Mouse (Mus musculus) cerebellum, adult 11-12 months (tissue): ENCODE data around the gene Upf2.
"Not testable (repeated sequence)": the region's sequence is repeated elsewhere in the genome, so short reads cannot be mapped to it uniquely, and the experiment has no call there.

Experiments
- DNase-seq: peaks from one replicate; pipeline ENCODE4 v3.0.0; 2022

Upf2 gene

GRCm38 (mm10) chr2:5950305-5950704, 964 bp upstream of the Upf2 start:
- peak; percentile 60 for DNase-seq

- DNase-seq, result no peak
These were observed 447 bp downstream of the Upf2 start for GRCm38 (mm10) chr2:5951621-5952211.

DNA sequence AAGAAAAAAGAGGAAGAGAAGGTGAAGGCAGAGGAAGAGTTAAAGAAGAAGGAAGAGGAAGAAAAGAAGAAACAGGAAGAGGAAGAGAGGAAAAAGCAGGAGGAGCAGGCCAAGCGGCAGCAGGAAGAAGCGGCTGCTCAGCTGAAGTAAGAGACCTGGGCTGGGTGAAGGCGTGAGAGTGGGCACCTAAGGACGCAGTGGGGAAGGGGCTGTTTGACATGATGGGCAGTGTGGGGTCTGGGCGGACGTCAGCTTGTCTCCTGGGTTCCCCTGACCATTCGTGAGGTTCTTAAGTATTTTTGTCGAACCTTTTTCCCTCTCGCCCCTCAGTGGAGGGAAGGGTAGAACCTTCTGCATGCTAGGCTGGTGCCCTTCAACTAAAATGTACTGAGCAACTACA, 6.4 kb downstream of the Upf2 start:
- no peak for DNase-seq

GRCm38 (mm10) chr2:5962265-5962664, 11.0 kb downstream of the Upf2 start:
- no peak for DNase-seq

DNA sequence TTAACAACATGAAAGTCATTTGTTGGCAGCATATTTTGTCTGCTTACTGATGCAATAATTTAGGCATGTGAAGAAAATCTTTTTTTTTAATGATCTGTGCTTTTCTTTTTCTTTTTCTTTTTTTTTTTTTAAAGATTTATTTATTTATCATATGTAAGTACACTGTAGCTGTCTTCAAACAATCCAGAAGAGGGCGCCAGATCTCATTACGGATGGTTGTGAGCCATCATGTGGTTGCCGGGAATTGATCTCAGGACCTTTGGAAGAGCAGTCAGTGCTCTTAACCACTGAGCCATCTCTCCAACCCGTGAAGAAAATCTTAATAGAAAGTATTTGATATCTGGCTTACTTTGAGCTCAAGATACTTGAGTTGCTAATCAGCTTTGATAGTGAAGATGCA, 12.5 kb downstream of the Upf2 start:
- not testable (repeated sequence) for DNase-seq

- DNase-seq, result no peak
These were observed 14.7 kb downstream of the Upf2 start for GRCm38 (mm10) chr2:5965972-5966371.

DNA sequence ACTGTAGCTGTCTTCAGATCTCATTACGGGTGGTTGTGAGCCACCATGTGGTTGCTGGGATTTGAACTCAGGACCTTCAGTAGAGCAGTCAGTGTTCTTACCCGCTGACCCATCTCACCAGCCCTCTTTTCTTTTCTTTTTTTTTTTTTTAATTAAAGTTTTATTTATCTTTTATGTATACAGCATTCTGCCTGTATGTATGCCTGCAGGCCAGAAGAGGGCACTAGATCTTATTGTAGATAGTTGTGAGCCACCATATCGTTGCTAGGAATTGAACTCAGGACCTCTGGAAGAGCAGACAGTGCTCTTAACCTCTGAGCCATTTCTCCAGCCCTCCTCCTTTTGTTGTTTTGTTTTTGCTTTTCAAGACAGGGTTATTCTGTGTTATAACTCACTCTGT, 19.4 kb downstream of the Upf2 start:
- DNase-seq, result not testable (repeated sequence)

DNA sequence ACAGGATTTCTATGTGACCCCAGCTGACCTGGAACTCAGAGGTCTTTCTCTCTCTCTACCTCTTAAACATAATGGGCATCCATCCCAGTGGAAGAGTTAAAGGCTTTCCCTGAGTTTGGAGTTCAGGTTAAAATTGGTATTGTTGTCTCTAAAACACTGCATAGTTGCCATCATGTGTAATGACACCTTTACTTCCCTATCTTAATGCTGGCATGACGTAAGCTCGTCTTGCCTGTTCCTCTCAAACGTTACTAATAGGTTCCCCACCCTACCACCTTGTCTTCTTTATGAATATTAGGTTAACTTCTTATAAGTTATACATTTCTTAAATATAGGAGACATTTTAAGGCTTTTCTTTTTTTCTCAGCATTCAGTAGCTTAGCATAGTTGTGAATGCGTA, 26.3 kb downstream of the Upf2 start:
- no peak for DNase-seq

DNA sequence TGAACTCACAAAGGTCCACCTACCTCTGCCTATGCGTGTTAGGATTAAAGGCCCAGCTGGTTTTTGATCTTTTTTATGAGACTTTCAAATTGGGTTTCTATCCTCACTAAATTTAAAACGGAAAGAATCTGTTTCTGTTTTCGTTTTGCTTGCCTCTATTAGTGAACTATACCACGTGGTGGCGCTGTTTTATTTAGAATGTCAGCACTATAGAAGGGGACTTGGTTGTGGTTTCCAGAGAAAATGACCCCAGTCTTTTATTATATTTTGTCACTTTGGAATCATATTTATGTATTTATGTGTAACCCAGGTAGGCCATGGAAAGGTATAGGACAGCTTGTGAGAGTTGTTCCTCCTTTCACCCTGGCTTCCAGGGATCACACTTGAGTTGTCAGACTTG, 44.3 kb downstream of the Upf2 start:
- no peak for DNase-seq

DNA sequence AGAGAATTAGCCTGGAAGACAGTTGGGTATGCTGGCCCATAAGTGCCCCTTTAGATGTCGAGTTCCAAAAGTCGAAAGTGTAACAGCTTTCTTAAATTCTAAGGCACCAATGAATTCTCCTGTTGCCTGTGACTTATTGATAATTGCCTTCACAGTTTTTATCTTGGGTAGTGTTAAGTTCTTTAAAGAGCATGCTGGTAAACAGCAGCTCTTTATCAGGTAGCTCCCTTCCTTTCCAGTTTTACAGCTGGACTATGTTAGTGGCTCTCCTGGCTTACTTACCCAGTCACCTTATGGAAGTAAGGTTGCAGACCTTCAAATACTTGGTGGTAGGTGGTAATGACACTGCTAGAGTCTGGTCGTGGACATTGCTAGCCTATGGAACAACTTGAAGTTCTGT, 52.7 kb downstream of the Upf2 start:
- no peak for DNase-seq

GRCm38 (mm10) chr2:6014532-6014931, 63.3 kb downstream of the Upf2 start:
- no peak for DNase-seq

GRCm38 (mm10) chr2:6015182-6015581, 63.9 kb downstream of the Upf2 start:
- DNase-seq, result not testable (repeated sequence)

DNA sequence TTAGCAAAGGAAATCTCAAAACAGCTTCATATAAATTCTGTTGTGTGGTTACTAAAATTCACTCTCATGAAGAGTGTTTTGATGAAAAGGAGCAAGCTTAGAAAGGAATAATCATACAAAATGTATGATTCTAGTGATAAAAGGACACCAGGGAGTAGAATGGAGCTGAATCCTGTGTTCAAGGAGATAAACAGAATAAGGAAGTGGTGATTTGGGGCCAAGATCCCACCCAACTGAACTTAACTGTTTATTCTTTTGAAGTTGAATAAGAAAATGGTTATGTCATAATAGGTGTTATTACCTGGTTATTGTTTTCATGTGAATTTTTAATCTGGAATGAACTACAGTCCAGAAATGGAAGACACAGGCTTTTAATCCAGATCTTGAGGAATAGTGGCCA, 69.3 kb downstream of the Upf2 start:
- no peak for DNase-seq

- DNase-seq, result peak; percentile 75
These were observed 91.4 kb downstream of the Upf2 start for GRCm38 (mm10) chr2:6042644-6043043.

- no peak for DNase-seq
These were observed 95.5 kb downstream of the Upf2 start for GRCm38 (mm10) chr2:6046796-6047195.

- DNase-seq, result no peak
These were observed 97.3 kb downstream of the Upf2 start for GRCm38 (mm10) chr2:6048570-6048969.

- no peak for DNase-seq
These were observed 97.7 kb downstream of the Upf2 start for GRCm38 (mm10) chr2:6049018-6049417.

DNA sequence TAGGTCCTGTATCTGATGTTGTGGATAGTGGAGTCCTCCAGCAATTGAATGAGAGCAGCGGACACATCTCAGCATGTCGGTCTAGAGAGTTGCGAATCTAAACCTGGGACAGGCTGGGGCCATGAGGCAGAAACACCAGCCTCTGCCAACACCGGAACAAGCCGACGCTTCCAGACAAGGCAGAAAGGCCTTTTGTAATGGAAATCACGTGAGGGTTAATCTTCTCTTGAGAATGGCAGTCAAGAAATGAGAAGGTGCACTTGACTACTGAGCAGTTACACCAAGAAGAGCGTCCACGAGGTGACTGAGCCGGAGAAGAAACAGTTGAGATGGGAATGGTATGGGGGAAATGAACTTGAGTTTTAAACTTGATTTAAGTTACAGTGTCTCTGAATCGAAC, 104.2 kb downstream of the Upf2 start:
- no peak for DNase-seq

DNA sequence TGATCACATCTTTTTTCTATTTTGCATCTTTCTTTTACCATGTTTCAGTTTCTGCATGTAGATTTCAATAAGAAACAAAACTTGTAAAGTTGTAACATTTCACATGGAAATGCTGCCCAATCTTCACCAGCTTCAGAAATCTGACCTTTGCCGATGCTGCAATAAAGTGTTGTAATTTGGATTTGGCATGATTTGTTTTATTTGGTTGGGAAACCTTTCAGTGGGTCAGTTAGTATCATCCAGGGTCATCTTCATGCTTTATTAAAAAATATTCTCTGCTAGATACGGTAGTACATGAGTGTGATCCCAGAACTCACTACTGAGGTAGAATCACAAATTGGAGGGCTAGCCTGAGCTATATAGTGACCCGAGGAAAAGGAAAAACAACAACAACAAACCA, 105.2 kb downstream of the Upf2 start:
- DNase-seq, result no peak

DNA sequence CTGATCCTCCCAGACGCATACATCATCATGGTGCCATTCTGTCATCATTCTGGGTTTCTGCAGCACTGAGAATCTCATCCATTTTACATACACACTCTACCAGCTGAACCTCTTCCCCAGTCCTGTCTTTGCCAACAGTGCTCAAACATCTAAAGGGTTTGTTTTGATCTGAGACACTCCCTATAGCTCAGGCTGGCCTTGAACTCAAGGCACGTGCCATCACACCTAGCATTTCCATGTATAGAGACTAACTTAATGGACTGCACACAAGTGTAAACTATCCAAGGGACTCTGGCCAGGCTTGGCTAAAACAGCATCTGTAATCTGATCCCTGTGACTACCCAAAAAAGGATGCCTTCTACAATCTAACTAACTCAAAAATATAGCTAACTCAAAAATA, 108.0 kb downstream of the Upf2 start:
- DNase-seq, result no peak

GRCm38 (mm10) chr2:6060071-6060804, 109.0 kb downstream of the Upf2 start:
- no peak for DNase-seq

DNA sequence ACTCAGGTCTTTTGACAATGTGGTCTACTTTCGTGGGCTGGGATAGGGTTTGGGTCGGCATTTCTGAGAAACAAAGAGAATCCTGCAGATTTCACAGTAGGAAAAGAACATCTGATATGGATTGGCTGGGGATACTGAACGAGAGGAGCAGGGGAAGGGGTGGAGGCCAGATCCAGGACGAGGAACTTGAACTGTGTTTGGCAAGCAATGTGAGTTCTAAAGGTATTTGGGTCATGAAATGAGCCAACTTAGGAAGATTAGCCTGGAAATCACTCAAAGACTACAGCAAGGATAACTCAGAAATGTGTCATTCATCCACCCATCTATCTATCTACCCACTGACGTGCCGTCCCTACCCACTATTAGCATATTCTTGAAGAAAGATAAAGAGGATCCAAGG, 116.1 kb downstream of the Upf2 start:
- no peak for DNase-seq

DNA sequence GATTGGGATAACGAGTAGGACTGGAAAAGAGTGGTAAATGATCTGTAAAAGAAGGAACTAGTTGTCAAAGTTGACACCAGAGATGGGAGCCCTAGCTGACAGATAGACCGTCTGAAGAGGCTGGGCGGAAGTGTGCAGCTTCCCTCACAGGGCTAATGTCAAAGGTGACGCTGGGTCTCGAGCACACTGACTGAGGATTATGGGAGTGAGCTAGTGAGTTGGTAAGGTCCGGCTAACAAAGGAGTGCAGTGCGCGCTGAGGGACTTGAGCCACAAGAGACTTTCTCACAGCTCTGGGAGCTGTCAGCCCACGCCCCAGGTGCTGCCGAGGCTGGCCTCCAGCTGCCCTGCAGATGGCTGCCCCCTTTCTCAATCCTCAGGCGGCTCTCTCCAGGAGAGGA, 119.7 kb downstream of the Upf2 start:
- DNase-seq, result no peak

DNA sequence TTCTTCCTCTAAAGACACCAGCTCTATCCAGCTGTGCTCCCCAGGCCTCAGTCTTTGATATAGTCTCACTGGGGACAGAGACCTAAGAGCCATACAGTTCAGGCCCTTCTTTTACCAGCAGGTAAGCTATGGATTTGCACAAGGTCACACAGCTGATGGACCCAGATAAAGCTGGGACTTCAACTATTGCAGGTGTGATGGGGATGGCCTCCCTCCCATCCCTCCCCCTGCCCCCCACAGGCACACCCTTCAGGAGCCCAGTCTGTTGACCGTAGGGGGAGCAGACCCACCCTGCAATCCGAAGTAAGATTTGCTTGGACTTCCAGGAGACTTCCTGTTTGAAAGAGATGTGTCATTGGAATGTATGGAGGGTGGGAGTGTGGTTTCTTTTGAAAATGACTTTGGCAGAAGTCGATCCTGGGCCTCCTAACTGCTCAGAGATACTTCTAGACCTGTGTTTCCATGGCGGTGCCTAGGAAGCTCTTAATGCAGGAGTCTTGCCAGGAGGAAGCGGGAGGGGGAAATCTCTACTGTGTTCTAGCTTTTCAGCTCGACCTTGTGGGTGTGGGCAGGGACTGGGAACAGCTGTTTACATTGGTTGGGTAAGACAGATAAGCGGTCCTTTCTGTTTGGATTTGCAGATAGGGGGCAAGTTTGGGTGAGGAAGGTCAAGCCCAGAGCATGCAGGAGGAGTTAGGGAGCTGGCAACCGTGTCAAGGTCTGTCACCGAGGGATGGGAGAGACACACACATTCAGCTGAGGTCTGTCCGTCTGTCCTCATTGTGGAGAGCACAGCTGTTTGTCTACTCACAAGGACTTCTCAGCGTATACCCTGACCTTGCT, 120.5 kb downstream of the Upf2 start:
- DNase-seq, result no peak
